10 mouse cellular contexts compared by ENCODE assay signal in genomic region chr2:26486264-26486810, GRCm38 (mm10). TPM values are rescaled to one million over a fixed set of nuclear protein-coding genes. Genes with fewer than 3 reads are reported as not detected.
A peak's percentile ranks its signal among the peaks of the same experiment; 100 is the strongest.
DNase-seq lines count a peak whose midpoint lies in the region; ATAC-seq and TF ChIP-seq lines count a peak whose summit lies in the region.
"Had no signal": no experiment of that assay in that cellular context is flagged by ENCODE, and none has a peak within 500 bp of the region (broad histone marks: within the 10 kb centered on the region; RNA-seq: fewer than 3 reads in every experiment).

No protein-coding gene starts in this region.

- peak overlapping the region; percentile 29; the same call in 1 of the 2 replicates for H3K4me3 ChIP-seq in E14TG2a.4 (replicated peaks; ENCODE audit: low read length)
- H3K4me3 ChIP-seq in hindbrain, embryonic 10.5 days: peak overlapping the region; percentile 43
- H3K4me3 ChIP-seq in midbrain, embryonic 13.5 days (replicated peaks): 0 out of 2 replicates have a peak overlapping the region, but pooled peaks have one; percentile 10

- peaks cover 57% of the 10 kb centered on the region for H3K36me3 ChIP-seq in E14TG2a.4 (ENCODE audit: insufficient read depth, low read length)
- H3K36me3 ChIP-seq in hindbrain, embryonic 10.5 days: peaks cover 58% of the 10 kb centered on the region
- peaks cover 17% of the 10 kb centered on the region for H3K36me3 ChIP-seq in midbrain, embryonic 13.5 days

- peak overlapping the region; percentile 97 for H3K27ac ChIP-seq in hindbrain, embryonic 10.5 days
- H3K27ac ChIP-seq in midbrain, embryonic 13.5 days: peak overlapping the region; percentile 95

- H3K27me3 ChIP-seq in E14TG2a.4 (ENCODE audit: insufficient read depth, low read length): no peaks in the 10 kb centered on the region
- no peaks in the 10 kb centered on the region for H3K27me3 ChIP-seq in hindbrain, embryonic 10.5 days (ENCODE audit: insufficient read depth, poor library complexity, severe bottlenecking)
- H3K27me3 ChIP-seq in midbrain, embryonic 13.5 days: no peaks in the 10 kb centered on the region

- H3K4me2 ChIP-seq in midbrain, embryonic 13.5 days (replicated peaks): peak overlapping the region; percentile 47

- H3K9me3 ChIP-seq in E14TG2a.4 (ENCODE audit: low read length): no peaks in the 10 kb centered on the region
- H3K9me3 ChIP-seq in hindbrain, embryonic 10.5 days: no peaks in the 10 kb centered on the region
- H3K9me3 ChIP-seq in midbrain, embryonic 13.5 days: no peaks in the 10 kb centered on the region

- 19% methylated on average over 5 of the region's 5 CpGs for WGBS in hindbrain, embryonic 10.5 days
- 20% methylated on average over 5 of the region's 5 CpGs for WGBS in midbrain, embryonic 13.5 days

- H3K4me1 ChIP-seq in E14TG2a.4 (replicated peaks; ENCODE audit: low read depth, low read length): peaks cover 95% of the 10 kb centered on the region
- peaks cover 94% of the 10 kb centered on the region for H3K4me1 ChIP-seq in hindbrain, embryonic 10.5 days (replicated peaks)
- H3K4me1 ChIP-seq in midbrain, embryonic 13.5 days (replicated peaks): peaks cover 96% of the 10 kb centered on the region

- peak; percentile 92 for DNase-seq in heart, adult 11 months
- no peak for DNase-seq in heart, postnatal 4 days
- peak; percentile 50 for DNase-seq in hindbrain, embryonic 10.5 days (ENCODE audit: low spot score)
- no peak for DNase-seq in layer of hippocampus, adult 8-10 months (ENCODE audit: low spot score in 2 of 2)
- DNase-seq: B cell, adult 2 months; layer of hippocampus, postnatal 36 days had no signal

- no peak for ATAC-seq in midbrain, embryonic 13.5 days
- no peak for ATAC-seq in megakaryocyte progenitor cell, adult 5-6 weeks (replicated peaks; ENCODE audit: poor library complexity)
- ATAC-seq in frontal cortex, adult (ENCODE audit: low TSS enrichment): no peak

- TF ChIP-seq CTCF in E14TG2a.4 (conservative IDR thresholded peaks at IDR 0.05; ENCODE audit: low read length): no peak

- peak overlapping the region; percentile 54 for H3K9ac ChIP-seq in midbrain, embryonic 13.5 days (replicated peaks)

RNA-seq across cellular contexts. Expression of gene Notch1, which starts 30.1 kb away (rescaled TPM):
- 10 to 100 TPM; 55.3 to 62.3 TPM for total RNA-seq in heart, postnatal 4 days (2021)
- polyA plus RNA-seq in hindbrain, embryonic 10.5 days (2016; fragmentation: Nextera tagmentation; extraction: Ambion mirVana): 39.1 and 46.4 TPM in 2 replicates
- 21.4 and 27.9 TPM in 2 replicates for polyA plus RNA-seq in midbrain, embryonic 13.5 days (2015; fragmentation: Nextera tagmentation; extraction: Ambion mirVana)
- total RNA-seq in megakaryocyte progenitor cell, adult 5-6 weeks (2015): 15.5 and 19.0 TPM in 2 replicates
- 8.8 and 9.3 TPM in 2 replicates for total RNA-seq in megakaryocyte progenitor cell, adult 5-6 weeks (2017)
- total RNA-seq in layer of hippocampus, adult 8-10 months (2022): 10 to 100 TPM; 31.0 to 36.2 (median 34.2) TPM

RNA-seq across cellular contexts. Expression of gene Sec16a, which starts 41.3 kb away (rescaled TPM):
- 10 to 100 TPM; 37.0 to 39.0 TPM for total RNA-seq in heart, postnatal 4 days (2021)
- polyA plus RNA-seq in hindbrain, embryonic 10.5 days (2016; fragmentation: Nextera tagmentation; extraction: Ambion mirVana): 25.2 and 28.9 TPM in 2 replicates
- 21.3 and 22.8 TPM in 2 replicates for polyA plus RNA-seq in midbrain, embryonic 13.5 days (2015; fragmentation: Nextera tagmentation; extraction: Ambion mirVana)
- total RNA-seq in megakaryocyte progenitor cell, adult 5-6 weeks (2015): 33.9 and 48.3 TPM in 2 replicates
- 23.9 and 29.7 TPM in 2 replicates for total RNA-seq in megakaryocyte progenitor cell, adult 5-6 weeks (2017)
- 10 to 100 TPM; 48.2 to 56.5 (median 54.5) TPM for total RNA-seq in layer of hippocampus, adult 8-10 months (2022)

Comparison
In these comparisons a context has a peak if more than half of its experiments do, and no peak if none do; other contexts are left out.
1. DNase-seq: peak in heart, adult 11 months (single experiment) and hindbrain, embryonic 10.5 days (single experiment); none in heart, postnatal 4 days (single experiment) and layer of hippocampus, adult 8-10 months (0 of 2).
2. Peak in every context shown above with its lines, with median percentiles within 50 percentile points of each other: H3K4me3 ChIP-seq.